Mouse (Mus musculus): ENCODE results near the gene Olfr1240.

Olfr1240 gene

DNA sequence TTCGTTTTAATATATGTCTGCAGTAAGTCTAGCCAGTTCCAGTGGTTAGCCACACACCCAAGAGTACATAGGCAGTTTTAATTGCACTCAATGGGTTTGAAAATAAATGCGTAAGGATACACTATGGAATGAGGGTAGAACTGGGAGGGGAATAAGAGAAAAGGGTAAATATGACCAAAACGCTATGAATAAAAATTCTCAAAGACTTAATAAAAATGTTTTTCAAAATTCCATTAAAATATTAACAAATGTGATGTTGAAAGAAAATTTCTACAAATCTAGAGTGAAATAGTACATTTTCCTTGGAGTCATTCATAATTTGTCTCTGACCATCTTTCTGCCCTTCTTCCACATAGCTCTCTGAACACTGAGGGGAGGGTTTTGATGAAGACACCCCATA, at the start of gene Olfr1240:
Gene Olfr1240, minus strand, starts transcription at position 101 of the 400 bp plus-strand sequence.
- DNase-seq (ENCODE audit: low spot score in 2 of 2): no peak

GRCm38 (mm10) chr2:89487026-89487425, 44.2 kb upstream of the Olfr1240 start, which contains the start of gene Olfr1241:
Gene Olfr1241 (minus strand): TSS chr2:89487126.
- no peak for DNase-seq (ENCODE audit: low spot score in 2 of 2)

GRCm38 (mm10) chr2:89420307-89420706, 22.5 kb downstream of the Olfr1240 start, which contains the start of gene Olfr1239:
Gene Olfr1239 (minus strand): TSS chr2:89420407.
- DNase-seq (ENCODE audit: low spot score in 2 of 2): no peak

DNA sequence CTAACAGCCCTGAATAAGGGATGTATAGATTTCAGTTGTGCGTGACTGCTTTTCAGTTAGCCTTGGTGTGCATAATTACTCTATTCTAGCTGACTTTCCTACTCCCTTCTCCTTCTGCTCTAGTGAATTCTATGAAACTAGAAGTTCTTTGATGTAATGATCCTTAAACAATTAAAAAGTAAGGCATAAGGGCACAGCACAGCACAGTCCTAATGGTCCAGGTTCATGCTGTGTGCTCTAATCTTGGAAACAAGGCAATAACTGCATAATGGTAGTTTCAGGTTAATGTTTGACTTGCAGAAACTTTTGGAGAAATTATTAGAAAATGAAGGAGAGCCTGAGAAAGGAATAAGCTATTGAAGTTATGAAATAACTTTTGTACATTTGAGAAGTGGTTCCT, 28.2 kb downstream of the Olfr1240 start:
- DNase-seq (ENCODE audit: low spot score in 2 of 2): no peak

- no peak for DNase-seq (ENCODE audit: low spot score in 2 of 2)
These were observed 33.2 kb downstream of the Olfr1240 start, which contains the start of gene Olfr1238 for GRCm38 (mm10) chr2:89409576-89409975. Gene Olfr1238 (minus strand): TSS chr2:89409676.

DNA sequence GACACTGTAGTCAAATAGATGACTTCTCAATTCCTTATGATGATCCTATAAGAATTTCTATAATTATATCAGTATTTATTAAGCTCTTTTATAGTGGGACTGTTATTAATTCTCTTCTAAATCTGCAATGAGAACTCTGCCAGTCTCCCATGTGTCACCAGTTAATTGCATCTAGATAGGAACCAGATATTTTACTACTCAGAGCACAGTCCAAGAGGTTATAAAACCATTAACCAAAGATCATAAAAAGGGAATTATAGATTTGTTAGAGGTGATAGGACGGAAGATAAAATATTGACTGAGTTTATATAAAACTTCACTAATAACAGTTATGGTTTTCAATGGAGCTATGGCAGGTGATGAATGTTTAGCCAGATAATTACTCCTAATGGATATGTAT, 41.9 kb downstream of the Olfr1240 start:
- no peak for DNase-seq (ENCODE audit: low spot score in 2 of 2)
